In genomic region chr2:33486866-33487265, GRCm38 (mm10) we compare ENCODE assay signal across 8 mouse cellular contexts. TPM values are rescaled to one million over a fixed set of nuclear protein-coding genes. Genes with fewer than 3 reads are reported as not detected.
A peak's percentile ranks its signal among the peaks of the same experiment; 100 is the strongest.
DNase-seq lines count a peak whose midpoint lies in the region; ATAC-seq and TF ChIP-seq lines count a peak whose summit lies in the region.

No protein-coding gene starts in this region.

- 9% methylated on average over 9 of the region's 9 CpGs for WGBS in liver, embryonic 14.5 days (ENCODE audit: insufficient replicate concordance)
- 6% methylated on average over 9 of the region's 9 CpGs for WGBS in olfactory bulb, adult 2 months

- peak; percentile 97 for TF ChIP-seq CTCF in Patski (IDR thresholded peaks at IDR 0.05)
- peak; percentile 87 for TF ChIP-seq CTCF in liver, embryonic 14.5 days (IDR thresholded peaks at IDR 0.05; ENCODE audit: low read depth)
- peak; percentile 91 for TF ChIP-seq CTCF in olfactory bulb, adult 2 months (IDR thresholded peaks at IDR 0.05; ENCODE audit: insufficient read depth, low read depth, low read length)

- H3K27me3 ChIP-seq in Patski = no peaks in the 10 kb centered on the region
- no peaks in the 10 kb centered on the region for H3K27me3 ChIP-seq in liver, embryonic 14.5 days (ENCODE audit: control insufficient read depth, insufficient read depth, low read length)

- H3K4me1 ChIP-seq in liver, embryonic 14.5 days (replicated peaks; ENCODE audit: control insufficient read depth in 2 of 2, insufficient read depth in 2 of 2, low read length in 1 of 2) = no peaks in the 10 kb centered on the region
- H3K4me1 ChIP-seq in olfactory bulb, adult 2 months (ENCODE audit: control insufficient read depth, insufficient read depth, low read length) = no peaks in the 10 kb centered on the region

- DNase-seq in 3134 (ENCODE audit: extremely low read depth, insufficient read length, low spot score) (peak; percentile 57), Patski (ENCODE audit: low read depth, low spot score) (peak; percentile 41)
- peak; percentile 75 to 86 for DNase-seq in cerebellum, postnatal 4 days (ENCODE audit: low spot score in 2 of 2)
- peak; percentile 67 for DNase-seq in gastrocnemius, postnatal 14 days
- DNase-seq in kidney, postnatal 14 days = peak; percentile 78
- DNase-seq in liver, embryonic 14.5 days (ENCODE audit: low read depth in 3 of 3, low spot score in 3 of 3) = no peak
- peak; percentile 74 for DNase-seq in thymus, postnatal 14 days

- H3K36me3 ChIP-seq in liver, embryonic 14.5 days (replicated peaks; ENCODE audit: control insufficient read depth, insufficient read depth, low read depth) = no peaks in the 10 kb centered on the region

- no peak overlapping the region for H3K27ac ChIP-seq in liver, embryonic 14.5 days
- no peak overlapping the region for H3K27ac ChIP-seq in olfactory bulb, adult 2 months (ENCODE audit: insufficient read depth, low read depth, low read length)

- no peak overlapping the region for H3K4me2 ChIP-seq in liver, embryonic 14.5 days (ENCODE audit: low read depth)

- ATAC-seq in Patski = peak; percentile 37
- ATAC-seq in liver, embryonic 14.5 days (ENCODE audit: insufficient read depth) = no peak

- CTCF ChIA-PET in Patski (lab: Charles Lee) = interaction anchor here (0.6 to 3.1 kb wide), 16 partner anchors 10 to 243 kb away, joined by 3 to 22 read pairs (median 4); no protein-coding TSS in a partner anchor

- intact Hi-C loops in gastrocnemius, postnatal 14 days (cut with DNase I; ENCODE audit: low total_unique reads) = loop anchor here (1.0 kb wide), 1 partner anchor 72 kb away; no protein-coding TSS in a partner anchor

- in situ Hi-C loops in Patski (cut with MboI; ENCODE audit: low pct_unique_long_range_greater_than_20kb) = loop anchor here (5.0 kb wide), 1 partner anchor 160 kb away; no protein-coding TSS in a partner anchor

- TF ChIP-seq POLR2A in olfactory bulb, adult 2 months (IDR thresholded peaks at IDR 0.05; ENCODE audit: insufficient read depth, low read depth, low read length) = no peak

- POLR2A ChIA-PET in Patski (lab: Charles Lee) = no interaction called here

- H3K4me3 ChIP-seq in liver, embryonic 14.5 days (ENCODE audit: insufficient read depth in 1 of 2, low read depth in 2 of 2, low read length in 2 of 2) = no peak overlapping the region
- no peak overlapping the region for H3K4me3 ChIP-seq in olfactory bulb, adult 2 months (ENCODE audit: insufficient read depth, low read depth, low read length)

- no peak for TF ChIP-seq EP300 in liver, embryonic 14.5 days (IDR thresholded peaks at IDR 0.05; ENCODE audit: low read depth)

- H3K9me3 ChIP-seq in liver, embryonic 14.5 days (ENCODE audit: control insufficient read depth, low read length) = no peaks in the 10 kb centered on the region

- H3K9ac ChIP-seq in liver, embryonic 14.5 days (replicated peaks) = no peak overlapping the region

RNA-seq across cellular contexts. Expression of gene Zbtb43, which starts 18.5 kb away (rescaled TPM):
- 26.9 TPM for polyA plus RNA-seq in Patski (2021)
- total RNA-seq in gastrocnemius, postnatal 14 days (2021) = 10 to 100 TPM; 14.6 to 17.4 TPM
- 3.8 and 4.0 TPM in 2 replicates for polyA plus RNA-seq in liver, embryonic 14.5 days (2012; rRNA removed)
- polyA plus RNA-seq in liver, embryonic 14.5 days (2014; fragmentation: Nextera tagmentation; extraction: Ambion mirVana) = 5.3 and 6.1 TPM in 2 replicates
- not detected in 2 replicates for polyA plus RNA-seq in olfactory bulb, adult 2 months (2012; ENCODE audit: insufficient read depth, insufficient read length, low replicate concordance, missing spikeins)

RNA-seq across cellular contexts. Expression of gene Zbtb34, which starts 55.7 kb away (rescaled TPM):
- 4.8 TPM for polyA plus RNA-seq in Patski (2021)
- 1 to 10 TPM; 6.4 to 8.5 TPM for total RNA-seq in gastrocnemius, postnatal 14 days (2021)
- polyA plus RNA-seq in liver, embryonic 14.5 days (2012; rRNA removed) = 3.7 and 3.9 TPM in 2 replicates
- 1.3 and 1.8 TPM in 2 replicates for polyA plus RNA-seq in liver, embryonic 14.5 days (2014; fragmentation: Nextera tagmentation; extraction: Ambion mirVana)
- polyA plus RNA-seq in olfactory bulb, adult 2 months (2012; ENCODE audit: insufficient read depth, insufficient read length, low replicate concordance, missing spikeins) = not detected in 2 replicates

Comparison
In these comparisons a context has a peak if more than half of its experiments do, and no peak if none do; other contexts are left out.
1. DNase-seq: peak in 3134 (single experiment), Patski (single experiment), cerebellum, postnatal 4 days (2 of 2), gastrocnemius, postnatal 14 days (single experiment), kidney, postnatal 14 days (single experiment) and thymus, postnatal 14 days (single experiment); none in liver, embryonic 14.5 days (0 of 3).
2. Peak in every context shown above with its lines, with median percentiles within 50 percentile points of each other: CTCF ChIP-seq.